Mouse (Mus musculus): ENCODE results near the gene Fyn. TPM values are rescaled to one million over a fixed set of nuclear protein-coding genes. Genes with fewer than 3 reads are reported as not detected.

Fyn gene
- polyA plus RNA-seq, 1 experiment from 2014 or later = 22.4 TPM

DNA sequence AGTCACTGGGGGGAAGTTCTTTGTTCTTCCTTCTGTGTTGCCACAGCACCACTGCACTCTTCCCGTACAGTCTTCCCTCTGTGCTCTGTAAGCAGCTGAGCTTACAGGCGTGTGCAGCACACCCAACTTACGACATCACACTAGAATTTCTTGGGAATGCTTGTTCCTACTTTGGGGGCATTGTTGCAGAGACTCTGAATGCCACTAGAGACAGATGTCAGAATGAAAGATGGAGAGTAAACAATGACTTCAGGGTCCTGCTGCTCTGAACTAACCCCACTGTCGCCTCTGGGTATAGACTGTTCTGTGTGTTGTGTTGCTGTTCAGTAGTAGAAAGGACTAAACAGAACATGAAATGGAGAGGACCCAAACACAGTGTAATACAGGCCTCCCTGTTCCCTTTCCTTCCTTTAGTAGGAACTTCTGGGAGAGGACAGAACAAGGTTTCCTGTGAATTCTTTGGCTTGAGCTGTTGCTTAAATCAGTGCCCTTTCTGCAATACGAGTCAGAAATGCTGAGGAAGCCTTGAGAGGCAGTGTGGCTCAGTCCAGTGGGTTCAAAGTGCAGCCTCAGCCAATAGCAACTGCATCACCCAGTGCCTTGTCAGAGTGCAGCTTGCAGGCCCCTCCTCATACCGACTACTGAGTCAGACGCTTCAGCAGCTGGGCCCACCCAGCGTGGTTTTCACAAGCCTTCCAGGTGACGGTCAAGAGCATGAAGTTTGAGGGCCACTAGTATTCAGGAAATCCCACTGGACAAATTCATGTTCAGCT, 121.9 kb downstream of the Fyn start:
- Histone ChIP-seq H3K9me3 (ENCODE audit: low read length) (no peaks in the 10 kb centered on the region), H3K4me3 (ENCODE audit: low read length) (no peak overlapping the region), H3K9ac (replicated peaks; ENCODE audit: low read length) (no peak overlapping the region), H3K4me2 (replicated peaks; ENCODE audit: low read depth, low read length) (no peak overlapping the region), H3K27me3 (ENCODE audit: insufficient read depth, low read length) (no peaks in the 10 kb centered on the region), H3K27ac (ENCODE audit: low read length) (no peak overlapping the region), H3K4me1 (ENCODE audit: insufficient read depth, low read length) (peaks cover 40% of the 10 kb centered on the region), H3K36me3 (ENCODE audit: insufficient read depth, low read length) (no peaks in the 10 kb centered on the region)
- WGBS = 62% methylated on average over 9 of the region's 9 CpGs
- 0 out of 2 replicates have a peak, but pooled peaks have one; percentile 44 for ATAC-seq (ENCODE audit: low FRiP score, low TSS enrichment)

DNA sequence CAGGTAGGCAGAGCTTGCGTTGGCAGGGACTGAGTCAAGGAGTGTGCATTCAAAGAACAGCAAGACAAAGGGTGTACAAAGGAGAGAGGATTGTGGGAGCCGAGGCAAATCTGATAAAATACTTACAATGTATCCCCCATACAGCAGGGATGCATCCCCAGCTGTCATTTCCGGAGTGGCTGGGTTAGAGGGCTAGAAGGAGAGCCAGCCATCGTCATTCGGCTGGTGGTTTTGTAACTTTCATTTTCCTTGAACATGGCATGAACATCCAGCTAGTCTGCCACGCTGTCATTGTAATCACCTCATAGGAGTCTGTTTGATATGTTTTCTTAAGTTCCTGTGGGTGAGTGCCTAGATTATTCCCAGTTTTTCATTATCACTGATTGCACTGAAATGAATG, 123.5 kb downstream of the Fyn start:
- H3K27ac ChIP-seq (ENCODE audit: low read length) = no peak overlapping the region
- WGBS = 89% methylated on average over 6 of the region's 6 CpGs
- no peaks in the 10 kb centered on the region for H3K36me3 ChIP-seq (ENCODE audit: insufficient read depth, low read length)
- no peaks in the 10 kb centered on the region for H3K27me3 ChIP-seq (ENCODE audit: insufficient read depth, low read length)
- H3K4me2 ChIP-seq (replicated peaks; ENCODE audit: low read depth, low read length) = no peak overlapping the region
- peaks cover 26% of the 10 kb centered on the region for H3K4me1 ChIP-seq (ENCODE audit: insufficient read depth, low read length)
- H3K9ac ChIP-seq (replicated peaks; ENCODE audit: low read length) = no peak overlapping the region
- no peak overlapping the region for H3K4me3 ChIP-seq (ENCODE audit: low read length)
- no peak for ATAC-seq (ENCODE audit: low FRiP score, low TSS enrichment)
- H3K9me3 ChIP-seq (ENCODE audit: low read length) = no peaks in the 10 kb centered on the region

DNA sequence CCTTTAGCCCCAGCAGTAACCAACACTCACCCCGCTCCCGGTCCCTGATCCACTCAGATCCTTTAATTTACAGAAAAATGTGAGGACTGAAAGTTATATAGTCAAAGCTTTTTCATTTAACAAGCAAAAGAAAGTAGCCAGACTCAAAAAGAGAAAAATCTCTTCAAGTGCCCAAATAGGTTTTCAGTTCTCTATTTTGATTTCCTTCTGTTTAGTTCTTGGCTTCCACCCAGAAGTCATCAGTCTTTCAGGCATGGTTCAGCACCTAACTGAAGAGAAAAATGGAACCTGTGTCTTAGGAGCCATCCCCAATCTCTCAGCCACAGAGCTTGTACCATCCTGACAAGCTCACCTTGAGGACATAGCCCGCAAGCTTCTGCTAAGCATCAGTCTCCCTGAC, 124.4 kb downstream of the Fyn start:
- WGBS = 90% methylated on average over 3 of the region's 3 CpGs
- H3K9me3 ChIP-seq (ENCODE audit: low read length) = no peaks in the 10 kb centered on the region
- H3K4me3 ChIP-seq (ENCODE audit: low read length) = no peak overlapping the region
- H3K27ac ChIP-seq (ENCODE audit: low read length) = no peak overlapping the region
- no peak overlapping the region for H3K9ac ChIP-seq (replicated peaks; ENCODE audit: low read length)
- H3K4me1 ChIP-seq (ENCODE audit: insufficient read depth, low read length) = peaks cover 20% of the 10 kb centered on the region
- H3K27me3 ChIP-seq (ENCODE audit: insufficient read depth, low read length) = no peaks in the 10 kb centered on the region
- no peak for ATAC-seq (ENCODE audit: low FRiP score, low TSS enrichment)
- H3K36me3 ChIP-seq (ENCODE audit: insufficient read depth, low read length) = no peaks in the 10 kb centered on the region
- H3K4me2 ChIP-seq (replicated peaks; ENCODE audit: low read depth, low read length) = no peak overlapping the region

DNA sequence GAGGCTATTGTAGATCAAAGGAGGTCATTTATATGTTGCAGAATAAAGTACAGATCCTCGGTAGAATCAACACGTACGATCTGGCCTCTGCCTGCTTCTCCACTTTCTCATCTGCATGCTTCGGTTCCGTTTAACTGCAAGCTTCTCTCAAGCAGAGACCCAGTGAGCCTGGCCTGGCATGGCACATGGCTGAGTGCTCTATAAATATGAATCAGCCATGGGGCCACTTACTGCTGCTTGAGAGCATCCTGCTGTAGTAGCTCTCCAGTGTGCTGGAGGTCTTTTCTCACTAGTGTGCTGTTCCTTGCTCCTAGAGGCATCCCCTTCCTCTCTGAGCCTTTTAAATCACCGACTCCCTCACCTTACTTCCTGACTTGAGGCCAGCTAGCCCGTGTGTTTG, 130.0 kb downstream of the Fyn start:
- no peaks in the 10 kb centered on the region for H3K9me3 ChIP-seq (ENCODE audit: low read length)
- no peak for ATAC-seq (ENCODE audit: low FRiP score, low TSS enrichment)
- no peak overlapping the region for H3K4me2 ChIP-seq (replicated peaks; ENCODE audit: low read depth, low read length)
- H3K27me3 ChIP-seq (ENCODE audit: insufficient read depth, low read length) = no peaks in the 10 kb centered on the region
- WGBS = 54% methylated on average over 7 of the region's 7 CpGs
- H3K4me3 ChIP-seq (ENCODE audit: low read length) = no peak overlapping the region
- no peaks in the 10 kb centered on the region for H3K36me3 ChIP-seq (ENCODE audit: insufficient read depth, low read length)
- H3K4me1 ChIP-seq (ENCODE audit: insufficient read depth, low read length) = peaks cover 18% of the 10 kb centered on the region
- no peak overlapping the region for H3K9ac ChIP-seq (replicated peaks; ENCODE audit: low read length)
- no peak overlapping the region for H3K27ac ChIP-seq (ENCODE audit: low read length)

DNA sequence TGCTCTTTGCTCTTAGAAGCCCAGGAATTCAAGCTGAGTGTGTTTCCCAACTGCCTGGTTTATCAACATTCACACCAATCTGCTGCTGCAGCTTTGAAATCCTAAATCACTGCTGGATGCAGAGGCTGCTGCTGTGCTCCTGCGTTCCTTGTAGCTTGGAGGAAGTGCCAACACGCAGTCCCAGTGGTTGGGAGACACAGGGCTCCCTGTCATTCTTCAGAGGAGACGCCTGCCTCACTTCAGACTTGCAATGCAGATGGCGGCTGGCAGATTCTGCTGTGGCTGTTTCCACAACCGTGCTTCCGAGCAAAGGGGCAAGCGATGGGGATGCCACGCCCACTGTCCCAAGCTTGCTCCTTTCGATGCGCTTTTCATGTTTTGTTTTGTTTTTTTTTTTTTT, 132.9 kb downstream of the Fyn start:
- H3K4me3 ChIP-seq (ENCODE audit: low read length) = no peak overlapping the region
- H3K27me3 ChIP-seq (ENCODE audit: insufficient read depth, low read length) = no peaks in the 10 kb centered on the region
- no peak for ATAC-seq (ENCODE audit: low FRiP score, low TSS enrichment)
- H3K36me3 ChIP-seq (ENCODE audit: insufficient read depth, low read length) = no peaks in the 10 kb centered on the region
- WGBS = 61% methylated on average over 10 of the region's 10 CpGs
- H3K9ac ChIP-seq (replicated peaks; ENCODE audit: low read length) = no peak overlapping the region
- H3K4me2 ChIP-seq (replicated peaks; ENCODE audit: low read depth, low read length) = no peak overlapping the region
- H3K27ac ChIP-seq (ENCODE audit: low read length) = 0 out of 2 replicates have a peak overlapping the region, but pooled peaks have one; percentile 45
- peaks cover 31% of the 10 kb centered on the region for H3K4me1 ChIP-seq (ENCODE audit: insufficient read depth, low read length)
- no peaks in the 10 kb centered on the region for H3K9me3 ChIP-seq (ENCODE audit: low read length)

DNA sequence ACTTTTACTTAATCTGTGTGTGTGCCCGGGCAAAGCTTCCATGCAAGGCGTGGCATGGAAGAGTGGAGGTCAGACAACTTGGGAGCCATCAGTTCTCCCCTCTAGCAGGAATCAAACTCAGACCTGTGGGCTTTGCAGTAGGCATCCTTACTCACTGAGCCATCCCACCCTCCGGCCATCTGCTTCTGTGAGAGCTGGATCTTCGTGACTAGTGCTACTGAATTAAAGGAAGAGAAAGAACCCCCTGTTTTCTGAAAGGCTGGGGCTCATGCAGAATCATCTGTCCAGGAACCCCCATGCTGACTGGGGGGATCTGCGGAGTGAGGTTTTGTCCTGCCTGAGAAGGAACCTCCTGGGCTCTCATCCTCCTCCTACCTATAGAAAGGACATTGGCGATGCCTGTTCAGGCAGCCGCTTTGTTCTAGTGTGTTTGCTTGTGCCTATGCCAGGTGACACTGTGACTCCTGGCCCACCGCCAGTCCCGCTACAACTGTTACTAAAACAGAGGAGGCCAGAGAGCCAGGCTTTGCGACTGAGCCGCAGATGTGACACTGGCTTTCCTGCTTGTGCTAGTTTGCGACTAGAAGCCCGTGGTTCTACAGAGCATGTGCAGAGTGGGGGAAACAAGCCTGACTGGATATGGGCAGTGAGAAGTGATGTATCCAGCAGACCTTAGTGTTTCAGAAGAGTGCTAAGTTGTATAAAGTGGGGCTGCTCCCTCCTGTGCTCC, 133.5 kb downstream of the Fyn start:
- 0 out of 2 replicates have a peak, but pooled peaks have one; percentile 36 for ATAC-seq (ENCODE audit: low FRiP score, low TSS enrichment)
- H3K27me3 ChIP-seq (ENCODE audit: insufficient read depth, low read length) = no peaks in the 10 kb centered on the region
- no peak overlapping the region for H3K4me2 ChIP-seq (replicated peaks; ENCODE audit: low read depth, low read length)
- 64% methylated on average over 13 of the region's 13 CpGs for WGBS
- no peak overlapping the region for H3K27ac ChIP-seq (ENCODE audit: low read length)
- peaks cover 37% of the 10 kb centered on the region for H3K4me1 ChIP-seq (ENCODE audit: insufficient read depth, low read length)
- no peaks in the 10 kb centered on the region for H3K36me3 ChIP-seq (ENCODE audit: insufficient read depth, low read length)
- H3K9me3 ChIP-seq (ENCODE audit: low read length) = no peaks in the 10 kb centered on the region
- H3K9ac ChIP-seq (replicated peaks; ENCODE audit: low read length) = no peak overlapping the region
- no peak overlapping the region for H3K4me3 ChIP-seq (ENCODE audit: low read length)

DNA sequence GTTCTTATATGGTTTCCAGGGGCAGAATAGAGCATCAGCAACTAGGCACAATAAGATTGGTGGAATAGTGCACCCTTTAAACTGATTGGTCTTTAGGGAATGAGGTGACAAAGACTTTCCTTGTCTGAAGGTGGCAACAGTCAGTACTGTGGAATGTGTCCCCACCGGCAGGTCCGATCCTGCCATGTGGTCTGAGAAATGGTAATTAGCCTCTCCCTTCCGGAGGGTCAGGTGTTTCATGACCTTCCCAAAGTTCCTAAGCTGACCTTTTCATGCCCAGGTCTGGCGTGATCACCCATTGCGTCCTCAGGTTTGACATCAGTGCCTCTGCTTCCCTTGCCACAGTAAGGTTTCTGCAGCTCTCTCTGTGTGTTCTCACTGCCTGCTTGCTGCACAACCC, 134.7 kb downstream of the Fyn start:
- Histone ChIP-seq H3K36me3 (ENCODE audit: insufficient read depth, low read length) (no peaks in the 10 kb centered on the region), H3K4me1 (ENCODE audit: insufficient read depth, low read length) (peaks cover 37% of the 10 kb centered on the region), H3K9ac (replicated peaks; ENCODE audit: low read length) (no peak overlapping the region), H3K4me2 (replicated peaks; ENCODE audit: low read depth, low read length) (no peak overlapping the region), H3K9me3 (ENCODE audit: low read length) (no peaks in the 10 kb centered on the region), H3K4me3 (ENCODE audit: low read length) (no peak overlapping the region), H3K27ac (ENCODE audit: low read length) (no peak overlapping the region), H3K27me3 (ENCODE audit: insufficient read depth, low read length) (no peaks in the 10 kb centered on the region)
- WGBS = 70% methylated on average over 5 of the region's 5 CpGs
- ATAC-seq (ENCODE audit: low FRiP score, low TSS enrichment) = no peak

DNA sequence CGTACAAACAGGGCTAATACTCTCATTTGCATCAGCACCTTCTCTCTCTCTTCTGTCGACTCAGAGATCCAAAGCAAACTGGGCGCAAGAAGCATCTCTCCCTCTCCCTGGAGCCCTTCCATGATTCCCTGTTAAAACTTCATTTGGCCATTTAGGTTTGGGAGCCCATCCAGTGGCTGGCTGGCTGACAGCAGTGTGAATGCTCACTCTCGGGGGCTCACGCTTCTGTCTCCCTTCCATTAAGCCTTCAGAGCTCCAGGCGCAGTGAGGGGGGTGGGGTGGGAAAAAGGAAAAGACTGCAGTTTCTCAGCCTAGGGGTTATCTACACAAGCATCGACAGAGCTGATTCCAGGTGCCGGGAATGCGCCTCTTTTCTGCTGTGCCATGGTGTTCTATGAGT, 136.4 kb downstream of the Fyn start:
- Histone ChIP-seq H3K36me3 (ENCODE audit: insufficient read depth, low read length) (no peaks in the 10 kb centered on the region), H3K4me3 (ENCODE audit: low read length) (no peak overlapping the region), H3K9ac (replicated peaks; ENCODE audit: low read length) (no peak overlapping the region), H3K27ac (ENCODE audit: low read length) (no peak overlapping the region), H3K9me3 (ENCODE audit: low read length) (no peaks in the 10 kb centered on the region), H3K4me2 (replicated peaks; ENCODE audit: low read depth, low read length) (no peak overlapping the region), H3K4me1 (ENCODE audit: insufficient read depth, low read length) (peaks cover 40% of the 10 kb centered on the region), H3K27me3 (ENCODE audit: insufficient read depth, low read length) (no peaks in the 10 kb centered on the region)
- 48% methylated on average over 9 of the region's 9 CpGs for WGBS
- no peak for ATAC-seq (ENCODE audit: low FRiP score, low TSS enrichment)

DNA sequence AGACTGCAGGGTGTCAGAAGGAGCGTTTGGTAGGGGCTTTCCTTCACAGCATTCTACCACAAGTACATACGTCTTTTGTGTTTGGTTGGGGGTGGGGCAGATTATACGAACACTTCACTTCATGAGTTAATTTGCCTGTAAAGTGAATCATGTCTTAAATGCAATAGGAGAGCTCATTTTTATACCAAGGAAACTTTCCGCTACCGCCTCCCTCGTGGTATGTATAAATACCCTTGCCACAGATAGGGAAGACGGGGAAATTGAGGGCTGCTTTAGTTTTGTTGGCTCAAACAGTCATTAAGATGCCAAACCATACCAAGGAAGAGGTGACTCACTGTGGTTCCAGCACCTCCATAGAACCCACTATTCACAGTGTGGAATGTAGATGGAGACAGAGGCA, 137.0 kb downstream of the Fyn start:
- H3K4me3 ChIP-seq (ENCODE audit: low read length) = no peak overlapping the region
- H3K36me3 ChIP-seq (ENCODE audit: insufficient read depth, low read length) = no peaks in the 10 kb centered on the region
- H3K4me2 ChIP-seq (replicated peaks; ENCODE audit: low read depth, low read length) = no peak overlapping the region
- H3K9me3 ChIP-seq (ENCODE audit: low read length) = no peaks in the 10 kb centered on the region
- H3K4me1 ChIP-seq (ENCODE audit: insufficient read depth, low read length) = peaks cover 43% of the 10 kb centered on the region
- no peak overlapping the region for H3K27ac ChIP-seq (ENCODE audit: low read length)
- 78% methylated on average over 7 of the region's 7 CpGs for WGBS
- ATAC-seq (ENCODE audit: low FRiP score, low TSS enrichment) = no peak
- no peak overlapping the region for H3K9ac ChIP-seq (replicated peaks; ENCODE audit: low read length)
- no peaks in the 10 kb centered on the region for H3K27me3 ChIP-seq (ENCODE audit: insufficient read depth, low read length)

DNA sequence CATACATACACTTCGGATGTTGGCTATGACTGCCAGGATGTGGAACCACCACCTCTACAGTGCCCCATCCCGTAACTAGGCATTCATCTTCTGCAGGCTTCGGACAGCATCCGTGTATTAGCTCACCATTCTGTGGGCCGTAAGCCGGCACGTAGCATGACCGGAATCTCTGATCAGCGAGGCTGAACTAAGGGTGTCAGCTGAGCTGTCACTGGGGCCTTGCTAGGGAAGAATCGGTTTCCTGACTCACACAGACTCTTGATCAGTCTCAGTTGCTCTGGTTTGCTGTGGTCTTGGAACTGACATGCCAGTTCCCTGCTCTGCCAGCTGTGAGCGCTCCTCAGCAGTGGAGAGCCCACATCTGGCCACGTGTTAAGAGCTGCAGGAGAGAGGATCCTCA, 137.7 kb downstream of the Fyn start:
- Histone ChIP-seq H3K4me1 (ENCODE audit: insufficient read depth, low read length) (peaks cover 41% of the 10 kb centered on the region), H3K9ac (replicated peaks; ENCODE audit: low read length) (0 out of 2 replicates have a peak overlapping the region, but pooled peaks have one; percentile 35), H3K4me3 (ENCODE audit: low read length) (no peak overlapping the region), H3K36me3 (ENCODE audit: insufficient read depth, low read length) (no peaks in the 10 kb centered on the region), H3K4me2 (replicated peaks; ENCODE audit: low read depth, low read length) (no peak overlapping the region), H3K27ac (ENCODE audit: low read length) (no peak overlapping the region), H3K27me3 (ENCODE audit: insufficient read depth, low read length) (no peaks in the 10 kb centered on the region), H3K9me3 (ENCODE audit: low read length) (no peaks in the 10 kb centered on the region)
- peak; percentile 19; the same call in 1 of the 2 replicates for ATAC-seq (ENCODE audit: low FRiP score, low TSS enrichment)
- WGBS = 47% methylated on average over 12 of the region's 12 CpGs
